Mouse (Mus musculus) embryo, embryonic 9.5 days (tissue): ENCODE data around the gene Wdr25.

Source experiments
- DNase-seq: peaks from one replicate; pipeline ENCODE4 v3.0.0-alpha.2; 2017; ENCODE audit errors: extremely low spot score

The Wdr25 gene

DNA sequence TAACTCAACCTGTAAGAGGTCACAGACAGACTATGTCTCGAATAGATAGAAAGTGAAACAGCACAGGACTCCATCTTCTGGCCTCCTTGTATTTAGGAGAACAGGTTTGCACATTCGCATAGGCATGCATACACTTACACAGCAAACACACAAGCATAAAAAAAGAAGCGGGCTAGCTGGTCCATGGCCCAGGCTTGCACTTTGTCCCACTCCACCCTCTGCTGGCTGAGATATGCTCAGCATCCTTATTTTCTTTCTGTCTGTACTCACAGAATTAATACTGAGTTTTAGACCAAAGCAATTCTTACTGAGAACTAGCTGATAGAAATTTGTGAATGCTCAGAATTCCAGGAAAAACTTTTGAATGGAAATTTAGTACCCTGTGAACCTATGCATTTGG, 2.6 kb downstream of the Wdr25 start:
- DNase-seq, result no peak

DNA sequence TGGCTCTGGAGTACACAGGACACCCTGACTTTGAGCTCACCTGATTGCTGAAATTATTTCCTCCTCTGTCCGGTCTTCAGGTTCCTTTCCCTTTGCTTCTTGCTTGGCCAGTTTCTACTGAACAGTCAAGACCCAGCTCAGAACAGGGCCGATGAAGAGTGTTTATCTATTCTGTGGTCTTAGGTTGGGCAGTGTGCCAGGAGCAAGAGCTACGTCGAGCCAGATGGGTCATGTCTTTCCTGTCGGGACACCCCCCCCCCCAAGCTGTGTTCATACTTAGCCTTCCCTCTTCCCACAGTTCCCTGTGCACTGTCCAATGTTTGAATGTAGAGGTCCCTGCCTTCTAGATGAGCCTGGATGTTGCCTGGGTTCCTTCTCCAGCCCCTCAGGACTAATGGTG, 7.9 kb downstream of the Wdr25 start:
- no peak for DNase-seq

DNA sequence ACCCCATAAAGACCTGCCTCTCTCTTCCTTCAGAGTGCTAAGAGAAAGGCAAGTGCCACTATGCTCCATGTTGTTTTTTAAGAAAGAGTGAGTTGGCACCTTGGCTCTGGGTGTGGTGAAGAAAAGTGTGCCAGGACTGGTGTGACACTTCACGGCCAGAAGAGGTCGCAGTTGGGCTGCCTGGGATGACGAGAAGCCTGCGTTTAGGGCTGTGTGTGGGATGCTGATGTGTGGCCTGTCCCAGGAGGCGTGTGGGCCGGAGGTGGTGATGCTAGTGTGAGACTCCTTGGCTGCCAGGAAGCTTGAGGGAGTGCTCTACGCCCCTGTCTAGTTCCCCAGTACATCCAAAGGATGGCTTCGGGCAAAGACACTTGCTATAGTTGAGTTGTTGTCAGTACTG, 9.5 kb downstream of the Wdr25 start:
- peak; percentile 43 for DNase-seq

DNA sequence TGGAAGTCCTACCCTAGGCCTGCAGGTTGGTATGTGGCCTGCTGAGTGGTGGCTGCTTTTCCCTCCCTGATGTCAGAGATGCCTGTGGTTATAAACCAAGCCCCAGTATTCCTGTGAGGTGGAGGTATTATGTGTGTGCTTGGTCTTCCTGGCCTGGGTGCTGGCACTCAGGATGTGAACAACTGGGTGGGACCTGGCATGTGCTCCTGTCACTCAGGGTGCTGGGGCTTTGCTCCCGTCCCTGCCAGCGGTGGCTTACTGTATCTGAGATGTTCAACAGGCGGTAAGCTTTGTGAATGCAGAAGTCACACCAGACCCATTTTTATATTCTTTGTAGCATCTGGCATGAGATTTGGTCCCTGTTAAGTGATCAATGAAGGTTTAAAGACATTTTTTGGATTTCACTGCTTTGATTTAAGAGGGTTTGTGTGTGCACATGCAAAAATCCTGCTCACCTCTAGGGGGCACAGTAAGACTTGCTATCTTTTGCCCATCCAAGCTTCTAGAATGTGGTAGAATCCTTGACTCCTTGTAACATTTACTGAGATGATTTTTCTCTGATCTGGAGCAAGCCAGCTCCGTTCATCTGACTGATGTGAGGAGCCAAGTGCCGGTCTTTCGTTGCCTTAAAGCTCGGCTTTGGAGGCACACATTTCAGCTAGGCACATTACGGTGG, 10.3 kb downstream of the Wdr25 start:
- peak; percentile 52 for DNase-seq

DNA sequence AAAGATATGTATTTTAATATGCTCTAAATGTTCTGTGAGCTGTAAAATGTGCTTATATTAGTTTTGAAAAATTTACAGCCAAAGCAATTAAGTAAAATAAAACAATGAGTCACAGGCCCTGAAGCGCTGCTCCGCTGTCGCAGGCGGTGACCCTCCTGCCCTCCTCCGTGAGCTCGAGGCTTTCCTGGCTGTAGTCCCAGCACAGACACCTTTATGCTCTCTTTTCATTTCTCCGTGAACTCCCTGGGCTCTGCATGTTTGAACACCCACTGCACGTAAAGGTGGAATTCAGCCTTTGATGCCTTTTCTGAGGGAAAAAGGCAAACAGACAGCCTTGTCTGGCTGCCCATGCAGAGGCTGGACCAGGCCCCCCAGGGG, 10.8 kb downstream of the Wdr25 start:
- DNase-seq, result no peak

DNA sequence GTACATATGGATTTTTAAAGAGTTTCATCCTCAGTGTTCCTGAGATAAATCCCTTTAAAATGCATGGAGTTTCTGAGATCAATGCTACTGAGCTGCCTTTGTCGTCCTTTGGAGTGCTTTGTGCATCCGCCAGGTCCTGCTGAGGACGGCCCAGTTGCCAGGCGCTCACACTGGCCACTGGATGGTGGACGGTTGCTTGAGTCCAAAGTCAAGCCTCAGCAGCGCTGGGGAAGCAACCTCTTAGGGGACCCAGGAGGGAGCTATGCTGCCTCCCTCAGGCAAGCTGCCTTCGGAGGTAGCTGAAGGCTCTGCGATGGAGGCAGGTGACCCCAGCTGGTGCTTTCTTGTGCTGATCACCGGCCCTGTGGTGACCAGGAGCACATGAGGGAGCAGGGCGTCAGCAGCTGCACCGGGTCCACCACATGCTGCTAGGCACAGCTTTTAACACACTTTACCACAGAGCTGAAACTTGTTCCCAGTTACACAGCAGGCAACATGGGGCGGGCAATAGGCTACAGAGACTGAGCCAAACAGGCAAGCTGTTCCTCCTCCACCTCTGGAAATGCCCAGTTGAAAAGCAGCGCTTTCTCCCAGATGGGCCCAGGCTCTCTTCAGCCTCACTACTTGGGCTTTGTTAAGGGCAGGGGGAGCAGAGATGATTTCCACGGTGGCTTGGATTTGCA, 12.3 kb downstream of the Wdr25 start:
- DNase-seq, result no peak

DNA sequence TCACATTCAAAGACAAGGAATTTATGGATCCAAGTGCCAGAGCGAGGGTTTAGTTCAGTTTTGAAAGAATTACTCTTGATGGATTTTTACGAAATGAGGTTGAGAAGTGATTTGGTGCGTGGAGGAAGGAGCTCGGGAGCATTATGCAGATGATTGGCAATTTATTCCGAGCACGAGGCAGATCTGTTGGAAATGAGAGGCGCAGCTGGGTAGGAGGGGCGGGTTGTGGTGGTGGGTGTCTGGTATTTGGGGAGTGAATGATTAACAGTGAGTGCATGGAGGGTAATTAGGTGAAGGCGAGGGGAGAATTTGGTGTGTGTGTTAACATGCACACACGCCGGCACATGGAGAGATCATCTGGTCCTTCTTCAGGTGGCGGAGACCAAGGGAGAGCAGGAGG, 13.0 kb downstream of the Wdr25 start:
- DNase-seq, result no peak

DNA sequence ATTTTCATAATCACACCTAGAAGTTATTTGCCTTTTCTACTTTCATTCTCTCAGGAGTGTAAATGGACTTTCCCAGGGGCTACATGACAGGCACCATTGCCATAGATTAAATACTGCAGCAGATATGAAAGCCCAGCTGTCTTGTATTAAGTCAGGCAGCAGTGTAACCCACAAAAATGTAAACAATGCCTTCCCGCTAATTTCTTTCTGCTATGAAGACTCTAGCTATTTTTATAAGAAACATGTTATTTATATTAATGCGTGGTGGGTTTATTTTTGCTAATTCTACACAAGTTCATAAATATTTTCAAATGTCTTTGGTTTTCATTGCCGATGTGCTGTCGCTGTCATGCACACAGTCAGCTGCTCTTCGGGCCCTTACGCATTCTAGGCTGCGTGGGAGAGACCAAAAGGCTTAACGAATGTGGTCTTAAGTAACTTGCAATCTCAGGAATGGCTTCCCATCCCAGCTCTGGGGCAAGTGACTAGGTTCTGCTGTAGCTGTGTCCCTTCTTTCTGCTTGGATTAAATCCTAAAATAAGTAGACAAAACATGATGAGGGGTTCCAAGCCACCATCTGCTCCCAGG, 16.5 kb downstream of the Wdr25 start:
- DNase-seq, result no peak

DNA sequence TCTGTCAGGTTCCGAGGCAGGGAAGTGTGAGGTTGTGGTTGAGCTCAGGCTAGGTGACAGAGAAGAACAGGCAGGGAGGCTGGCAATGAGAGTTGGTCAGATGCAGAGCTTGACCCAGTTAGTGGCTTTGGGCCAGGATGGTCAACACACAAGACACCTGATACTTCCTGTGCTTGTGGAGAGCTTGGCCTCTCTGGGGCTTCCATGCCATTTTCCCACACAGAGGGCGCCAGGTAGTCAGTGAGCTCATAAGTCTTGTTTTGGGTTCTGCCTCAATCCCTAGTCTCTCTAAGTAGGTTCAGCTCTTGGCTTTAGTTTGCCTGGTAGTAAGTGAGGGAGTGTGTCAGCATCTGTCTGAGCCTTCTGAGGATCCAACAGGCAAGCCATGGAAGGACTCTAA, 19.0 kb downstream of the Wdr25 start:
- DNase-seq, result no peak

DNA sequence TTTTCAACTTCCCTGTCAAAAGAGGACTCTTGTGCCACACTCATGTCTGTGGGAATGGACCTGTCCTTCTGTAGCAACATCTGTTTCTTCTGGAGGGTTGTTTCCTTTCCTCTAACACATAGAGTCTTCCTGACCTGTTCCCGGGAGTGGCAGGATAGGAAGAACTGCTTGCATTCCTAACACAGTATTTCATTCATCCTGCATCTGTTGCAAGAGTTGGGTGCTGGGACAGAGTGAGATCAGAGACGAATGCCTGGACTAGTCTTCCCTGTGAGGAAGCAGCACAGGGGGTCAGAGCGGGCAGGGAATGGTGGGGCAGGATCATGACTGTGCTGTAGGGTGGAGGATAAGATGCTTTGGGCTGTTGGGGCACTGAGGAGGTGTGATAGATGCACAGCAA, 20.8 kb downstream of the Wdr25 start:
- DNase-seq, result no peak

DNA sequence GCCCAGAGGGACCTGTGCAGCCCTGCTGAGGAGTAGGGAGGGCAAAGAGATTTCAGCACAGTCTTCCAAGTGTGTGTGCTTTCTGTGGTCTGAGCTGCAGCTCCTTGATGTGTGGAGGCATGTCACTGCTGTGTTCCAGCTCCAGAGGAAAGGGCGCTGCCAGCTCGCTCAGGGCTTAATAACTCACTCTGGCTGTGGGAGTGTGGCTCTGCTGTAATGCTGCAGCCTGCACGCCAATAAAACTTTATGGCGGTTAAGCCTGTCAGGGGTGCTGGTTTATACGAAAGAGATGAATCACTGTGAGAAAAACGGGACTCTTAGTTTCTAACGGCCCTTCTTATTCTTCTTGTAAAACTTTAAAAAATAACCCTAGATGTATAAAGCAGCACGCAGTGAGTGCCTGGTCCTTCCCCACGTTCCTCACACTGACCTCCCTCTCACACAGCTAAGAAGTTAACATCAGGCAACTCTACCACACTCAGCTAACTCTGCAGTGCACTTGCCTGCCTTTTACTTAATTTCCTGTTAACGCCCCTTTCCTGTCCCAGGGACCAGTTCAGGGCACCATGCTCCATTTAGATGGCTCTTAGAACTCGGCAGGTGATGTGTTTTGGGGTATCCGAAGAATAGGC, 21.4 kb downstream of the Wdr25 start:
- DNase-seq, result no peak

DNA sequence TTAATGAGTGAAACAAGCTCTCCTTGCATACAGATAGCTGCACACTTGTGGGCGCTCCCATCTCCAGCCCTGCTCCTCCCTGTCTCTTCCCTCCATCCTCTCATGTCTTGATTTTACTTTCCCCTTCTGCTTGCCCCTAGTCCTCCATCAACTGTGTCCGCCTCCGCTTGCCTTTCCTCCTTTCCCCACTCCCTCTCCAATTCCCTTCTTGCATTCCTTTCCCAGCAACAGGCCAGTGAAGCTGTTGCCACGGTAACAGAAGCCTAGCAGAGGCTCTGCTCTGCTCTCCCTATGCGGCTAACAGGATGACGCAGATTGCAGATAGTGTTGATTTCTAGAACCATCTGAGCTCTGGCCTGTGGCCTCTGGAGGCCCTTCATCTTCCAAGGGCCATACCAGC, 22.5 kb downstream of the Wdr25 start:
- DNase-seq, result peak; percentile 49

DNA sequence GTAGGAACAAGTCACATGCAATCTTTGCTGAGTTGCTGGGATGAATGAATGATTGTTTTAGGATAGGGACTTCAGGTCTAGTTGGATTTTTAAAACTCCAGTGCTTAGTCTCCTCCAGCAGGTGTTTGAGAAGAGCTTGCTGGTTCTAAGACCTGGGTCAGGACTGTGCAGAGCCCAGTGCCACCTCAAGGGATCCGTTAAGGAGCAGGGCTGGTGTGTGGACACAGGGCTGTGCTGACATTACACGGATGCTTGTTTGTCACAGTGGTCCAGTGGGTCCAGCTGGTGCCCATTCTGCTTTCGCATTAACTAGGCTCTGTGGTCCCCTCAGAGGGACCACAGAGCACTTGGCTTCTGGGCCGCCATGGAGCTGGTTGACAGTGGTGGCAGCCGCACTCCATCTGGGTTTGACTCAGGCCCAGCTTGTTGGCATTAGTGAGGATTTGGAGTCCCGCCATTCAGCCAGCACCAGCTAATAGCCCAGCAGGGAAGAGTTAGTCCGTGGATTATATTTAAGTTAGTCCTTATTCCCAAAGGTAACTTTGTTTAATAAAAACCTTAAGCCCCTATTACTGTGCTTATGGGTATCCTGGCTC, 23.1 kb downstream of the Wdr25 start:
- no peak for DNase-seq

DNA sequence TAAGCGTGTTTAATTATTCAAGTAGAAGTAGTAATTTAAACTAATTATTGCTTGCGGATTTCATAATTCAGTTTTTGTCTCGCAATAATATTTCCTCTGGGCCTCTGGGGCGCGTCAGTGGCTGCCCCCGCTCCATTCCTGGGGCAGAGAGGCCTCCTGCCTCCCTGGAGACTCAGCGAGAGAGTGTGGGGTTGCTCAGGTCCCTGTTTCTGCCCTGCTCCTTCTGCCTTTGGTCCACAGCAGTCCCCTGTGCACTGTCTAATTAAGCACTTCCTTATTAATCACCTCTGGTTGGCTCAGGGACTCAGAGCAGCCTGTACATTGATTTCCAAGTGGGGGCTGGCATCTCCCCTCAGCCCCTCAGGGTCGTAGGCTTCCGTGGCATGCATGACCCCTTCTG, 24.1 kb downstream of the Wdr25 start:
- no peak for DNase-seq

DNA sequence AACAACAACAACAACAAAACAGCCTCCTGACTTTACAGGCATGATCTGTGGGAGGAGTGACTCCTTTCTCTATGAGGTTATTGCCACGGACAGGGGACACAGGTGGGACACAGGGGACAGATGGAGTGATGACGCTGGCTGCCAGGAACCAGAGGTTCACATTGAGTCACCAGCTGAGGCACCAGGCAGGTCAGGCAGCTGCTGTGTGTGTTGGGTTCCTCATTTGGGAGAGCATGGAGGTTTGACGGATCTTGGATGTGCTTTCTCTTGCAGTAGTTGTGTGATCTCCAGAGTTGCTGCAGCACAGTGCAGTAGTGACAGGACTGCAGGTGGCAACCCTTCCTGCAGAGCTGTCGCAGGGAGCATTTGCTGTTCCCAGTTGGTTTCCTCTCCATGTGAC, 25.3 kb downstream of the Wdr25 start:
- no peak for DNase-seq

DNA sequence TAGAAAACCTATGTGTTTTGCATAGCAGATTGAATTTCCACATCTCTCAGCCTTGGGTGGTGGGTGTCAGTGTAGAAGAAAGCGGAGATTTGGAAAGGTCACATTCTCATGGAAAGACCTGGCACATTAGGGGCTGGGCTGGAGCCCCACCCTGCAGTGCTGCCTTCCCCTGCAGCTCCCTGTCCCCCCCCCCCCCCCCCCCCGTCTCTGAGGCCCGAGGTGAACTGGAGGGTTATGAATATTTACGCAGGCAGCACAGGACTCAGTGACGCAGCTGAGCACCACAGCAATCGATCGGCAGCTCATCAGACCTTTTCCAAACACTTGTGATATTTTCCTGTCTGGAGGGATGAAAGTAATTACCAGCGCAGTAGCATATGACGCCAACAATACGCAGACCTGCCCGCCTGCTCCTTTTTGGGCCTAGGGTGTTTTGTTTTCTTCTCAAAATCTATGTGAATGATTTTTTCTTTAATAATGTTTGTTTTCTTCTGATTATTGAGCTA, 33.2 kb downstream of the Wdr25 start:
- DNase-seq, result no peak

DNA sequence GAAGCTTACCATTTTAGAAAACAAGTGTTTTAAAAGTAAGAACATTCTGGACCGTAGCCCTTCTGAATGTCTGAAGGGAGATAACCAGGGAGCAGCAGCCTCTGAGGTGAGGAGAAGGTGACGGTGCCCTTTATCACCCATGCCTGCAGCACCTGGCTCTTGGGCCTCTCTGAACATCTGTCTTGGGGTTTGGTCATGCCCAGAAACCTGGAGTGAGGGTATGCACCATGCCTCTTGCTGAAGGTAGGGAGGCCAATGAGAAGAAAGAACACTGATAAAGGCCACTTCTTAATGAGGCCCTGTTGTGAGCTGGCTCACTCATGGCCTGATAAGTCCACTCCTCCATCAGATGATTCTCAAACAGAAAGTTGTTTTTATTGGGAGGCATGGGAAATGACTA, 34.8 kb downstream of the Wdr25 start:
- no peak for DNase-seq

DNA sequence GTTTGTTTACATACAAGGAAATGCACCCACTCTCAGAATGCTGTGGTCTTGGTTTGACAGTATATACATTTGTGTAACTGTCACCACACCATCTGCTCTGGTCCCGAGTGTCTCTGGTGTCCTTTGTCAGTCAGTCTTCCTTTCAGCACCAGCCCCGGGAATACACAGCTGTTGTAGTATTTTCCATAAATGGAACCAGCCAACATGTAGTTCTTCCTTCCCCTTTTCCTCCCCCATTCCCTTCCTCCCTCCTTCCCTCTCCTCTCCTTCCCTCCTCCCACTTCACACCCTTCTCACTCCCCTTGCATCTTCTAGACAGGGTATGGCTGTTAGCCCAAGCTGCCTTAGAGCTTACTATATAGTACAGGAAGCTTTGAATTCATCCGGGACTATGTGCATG, 36.0 kb downstream of the Wdr25 start:
- DNase-seq, result no peak

DNA sequence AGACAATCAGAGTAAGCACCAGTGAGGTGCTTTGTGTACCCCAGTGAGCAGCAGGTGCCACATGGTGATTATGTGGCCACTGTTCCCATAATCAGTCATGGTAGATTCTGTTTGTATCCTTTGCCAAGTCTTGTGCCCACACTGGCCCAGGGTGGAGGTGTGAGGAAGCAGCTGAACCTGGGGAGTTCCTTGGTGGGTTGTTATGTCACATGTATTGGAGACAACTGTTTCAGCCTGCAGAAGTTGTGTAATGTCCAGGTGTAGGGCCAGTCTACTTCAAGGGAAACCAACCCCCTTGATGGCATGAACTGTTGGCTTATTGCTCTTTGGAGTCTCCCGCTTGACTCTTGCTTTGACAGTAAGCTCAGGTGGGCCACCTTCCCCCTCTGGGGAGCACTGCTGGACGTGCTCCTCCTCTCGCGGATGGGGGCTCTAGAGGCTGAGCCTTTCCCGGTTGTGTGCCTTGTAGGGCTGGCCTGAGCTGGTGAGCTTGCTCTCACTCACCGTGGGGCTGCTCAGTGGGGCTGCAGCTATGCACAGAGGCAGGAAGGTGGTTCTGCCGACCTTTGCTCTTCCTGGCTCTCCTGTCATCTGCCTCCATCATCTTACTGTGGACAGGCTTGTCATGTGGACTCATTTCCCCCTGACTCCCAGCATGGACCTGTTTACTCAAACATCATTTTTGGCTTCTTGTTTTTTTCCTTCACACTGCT, 38.1 kb downstream of the Wdr25 start:
- no peak for DNase-seq

DNA sequence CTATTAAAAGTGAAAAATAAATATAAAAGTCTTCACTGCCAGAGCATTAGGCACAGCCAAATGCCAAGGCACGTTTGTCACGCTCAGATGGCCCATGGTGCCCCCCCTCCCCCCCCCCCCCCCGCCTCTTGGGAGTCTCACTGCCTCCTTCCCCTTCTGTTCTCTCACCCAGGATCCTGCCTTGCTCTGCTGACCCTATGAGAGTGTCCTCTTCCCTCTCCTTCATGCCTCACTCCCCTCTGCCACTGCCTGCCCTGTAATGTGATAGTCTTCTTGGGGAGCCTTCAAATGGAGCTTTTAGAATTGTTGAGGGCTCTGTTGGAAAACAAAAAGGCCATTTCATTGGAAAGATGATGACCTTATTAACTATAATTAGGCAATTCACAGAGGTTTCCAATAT, 38.7 kb downstream of the Wdr25 start:
- no peak for DNase-seq

DNA sequence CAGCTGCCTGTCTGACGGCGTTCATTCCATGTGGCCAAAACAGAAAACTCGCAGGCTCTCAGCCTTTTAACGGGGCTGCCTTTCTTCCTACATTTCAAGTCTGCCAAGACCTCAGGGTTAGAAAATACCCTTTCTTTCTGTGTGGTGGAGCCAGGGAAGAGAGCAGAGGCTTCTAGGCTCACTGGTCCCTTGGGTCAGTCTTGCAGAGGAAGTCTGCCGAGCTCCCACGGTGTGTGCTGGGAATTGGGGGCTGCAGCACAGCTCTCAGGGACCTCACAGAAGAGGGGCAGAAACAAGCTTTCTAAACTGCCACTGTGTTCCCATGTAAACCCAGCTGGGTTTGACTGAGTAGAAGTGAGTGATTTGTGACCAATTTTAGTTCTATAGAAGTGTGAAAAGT, 40.8 kb downstream of the Wdr25 start:
- no peak for DNase-seq

DNA sequence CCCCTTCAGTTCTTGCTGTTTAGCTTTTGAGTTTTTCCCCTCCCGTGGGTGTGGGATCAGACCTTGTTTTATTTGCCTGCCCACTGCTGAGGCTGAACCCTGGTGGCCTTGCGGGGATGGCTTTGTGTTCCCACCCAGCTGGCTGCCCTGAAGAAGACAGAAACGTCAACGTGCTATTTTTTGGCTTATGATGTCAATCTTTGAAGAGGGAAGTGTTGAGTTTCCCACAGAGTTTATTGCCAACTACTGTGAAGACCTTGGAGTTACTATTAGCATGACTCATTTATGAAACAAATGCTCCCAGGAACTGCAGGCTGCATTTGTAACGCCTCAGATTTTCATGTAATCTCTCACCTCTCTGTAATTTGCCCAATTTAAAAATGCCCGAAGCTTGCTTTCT, 43.4 kb downstream of the Wdr25 start:
- no peak for DNase-seq
